Mouse (Mus musculus) cerebellum, adult 8-10 months (tissue): Measurements from ENCODE around the gene Gm13693.
"Not testable (repeated sequence)": the region's sequence is repeated elsewhere in the genome, so short reads cannot be mapped to it uniquely, and the experiment has no call there.

ENCODE experiments used
- DNase-seq: peaks from one replicate; pipeline ENCODE4 v3.0.0; 2022

The Gm13693 gene

DNA sequence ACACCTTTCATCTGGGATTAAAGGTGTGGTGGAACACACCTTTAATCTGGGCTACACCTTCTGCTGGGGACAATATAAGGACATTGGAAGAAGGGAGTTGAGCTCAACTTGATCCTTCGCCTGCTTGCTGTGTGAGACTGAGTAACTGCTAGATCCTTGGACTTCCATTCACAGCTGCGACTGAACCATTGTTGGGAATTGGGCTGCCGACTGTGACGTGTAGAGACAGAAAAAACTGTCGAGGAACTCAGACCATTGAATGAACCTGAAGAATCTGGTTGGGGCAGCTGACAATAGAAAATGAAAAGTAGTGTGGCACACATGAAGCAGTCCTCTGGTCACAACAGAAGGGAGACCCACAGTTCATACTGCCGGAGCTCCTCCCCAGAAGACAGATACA lies at the start of gene Gm13693:
Gene Gm13693 (plus strand): TSS at position 301 of the 400 bp plus-strand sequence.
- DNase-seq: not testable (repeated sequence)

DNA sequence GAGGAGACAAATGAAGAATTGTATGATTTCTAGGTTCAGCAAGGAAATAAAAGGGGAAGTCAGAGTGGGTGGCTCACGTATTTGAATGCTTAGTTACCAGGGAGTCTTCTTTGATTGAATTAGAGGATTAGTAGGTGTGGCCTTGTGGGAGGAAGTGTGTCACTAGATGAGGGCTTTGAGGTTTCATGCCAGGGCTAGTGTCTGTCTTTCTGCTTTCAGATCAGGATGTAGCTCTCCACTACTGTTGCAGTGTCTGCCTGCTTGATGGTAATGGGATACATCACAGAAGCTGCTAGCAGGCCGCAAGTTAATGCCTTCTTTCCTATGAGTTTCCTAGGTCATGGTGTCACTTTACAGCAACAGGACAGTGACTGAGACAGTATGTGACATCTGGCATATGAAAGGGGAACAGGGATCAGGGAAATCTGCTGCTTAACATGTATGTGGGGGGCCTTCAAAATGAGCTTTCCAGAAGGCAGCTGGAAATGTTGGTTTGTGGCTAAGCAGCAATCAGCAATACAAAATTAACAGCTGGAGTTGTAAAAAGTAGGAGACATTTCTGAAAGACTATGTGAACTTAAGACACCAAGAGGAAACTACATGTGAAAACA lies 31.7 kb upstream of the Gm13693 start:
- DNase-seq: no peak

DNA sequence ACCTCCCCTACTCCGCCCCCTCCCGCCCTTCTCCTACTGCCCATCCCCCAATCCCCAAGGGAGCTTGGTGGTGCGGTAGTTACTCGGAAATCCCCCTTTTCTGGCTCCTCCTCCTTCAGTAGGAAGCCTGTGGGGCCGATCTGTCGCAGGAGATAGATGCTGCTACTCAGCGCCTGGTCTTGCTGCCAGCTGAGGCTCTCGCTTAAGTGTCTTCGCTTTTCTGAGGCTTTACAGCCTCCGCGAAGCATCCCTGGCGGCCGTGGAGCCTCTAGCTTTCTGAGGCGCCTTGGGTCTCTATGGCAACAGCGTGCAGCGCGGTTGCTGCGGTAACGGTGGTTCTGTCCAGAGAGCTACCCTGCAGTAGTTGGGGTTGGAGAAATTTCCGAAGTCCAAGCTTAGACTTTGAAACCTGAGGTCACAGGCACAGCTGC lies 20.4 kb upstream of the Gm13693 start, which contains the start of gene Zswim2:
Gene Zswim2 (minus strand): TSS at position 298 of the 431 bp plus-strand sequence.
- peak; percentile 30 for DNase-seq

DNA sequence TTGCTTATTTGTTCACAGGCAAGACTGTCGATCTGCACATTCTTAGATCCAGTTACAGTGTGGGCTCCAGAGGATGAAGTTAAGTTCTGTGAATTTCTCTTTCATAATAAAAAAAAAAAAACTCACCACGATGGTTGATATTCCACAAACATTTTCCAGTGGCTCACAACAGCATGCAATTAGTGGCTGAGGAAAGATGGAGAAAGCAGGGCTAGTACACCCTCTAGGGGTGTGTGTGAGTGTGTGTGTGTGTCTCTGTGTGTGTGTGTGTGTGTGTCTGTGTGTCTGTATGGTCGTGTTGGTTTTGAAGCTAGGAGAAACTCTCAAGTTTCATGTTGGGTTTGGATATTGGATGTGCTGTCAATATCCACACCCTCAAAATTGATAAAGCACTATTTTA lies 19.9 kb upstream of the Gm13693 start:
- no peak for DNase-seq

DNA sequence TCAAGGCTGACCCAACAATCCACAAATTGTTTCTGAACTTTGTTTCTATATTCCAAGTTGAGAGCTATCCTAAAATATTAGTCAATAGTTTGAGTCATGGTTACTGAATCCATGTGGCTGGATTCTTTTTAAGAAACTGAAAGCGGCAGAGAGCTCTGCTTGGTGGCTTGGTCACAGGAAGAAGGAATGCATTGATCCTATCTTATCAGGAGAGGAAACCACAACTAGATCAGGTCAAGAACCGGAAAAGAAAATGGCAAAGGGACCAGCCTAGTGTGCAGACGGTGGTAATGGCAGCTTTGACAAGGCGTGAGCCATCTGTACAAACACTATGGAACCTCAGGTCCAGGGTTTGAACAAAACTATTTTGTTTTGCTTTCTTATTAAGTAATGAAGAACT lies 19.5 kb upstream of the Gm13693 start:
- no peak for DNase-seq

DNA sequence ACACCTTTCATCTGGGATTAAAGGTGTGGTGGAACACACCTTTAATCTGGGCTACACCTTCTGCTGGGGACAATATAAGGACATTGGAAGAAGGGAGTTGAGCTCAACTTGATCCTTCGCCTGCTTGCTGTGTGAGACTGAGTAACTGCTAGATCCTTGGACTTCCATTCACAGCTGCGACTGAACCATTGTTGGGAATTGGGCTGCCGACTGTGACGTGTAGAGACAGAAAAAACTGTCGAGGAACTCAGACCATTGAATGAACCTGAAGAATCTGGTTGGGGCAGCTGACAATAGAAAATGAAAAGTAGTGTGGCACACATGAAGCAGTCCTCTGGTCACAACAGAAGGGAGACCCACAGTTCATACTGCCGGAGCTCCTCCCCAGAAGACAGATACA lies 5.9 kb upstream of the Gm13693 start, which contains the start of gene Gm13698:
Gene Gm13698 (plus strand): TSS at position 301 of the 400 bp plus-strand sequence.
- not testable (repeated sequence) for DNase-seq

DNA sequence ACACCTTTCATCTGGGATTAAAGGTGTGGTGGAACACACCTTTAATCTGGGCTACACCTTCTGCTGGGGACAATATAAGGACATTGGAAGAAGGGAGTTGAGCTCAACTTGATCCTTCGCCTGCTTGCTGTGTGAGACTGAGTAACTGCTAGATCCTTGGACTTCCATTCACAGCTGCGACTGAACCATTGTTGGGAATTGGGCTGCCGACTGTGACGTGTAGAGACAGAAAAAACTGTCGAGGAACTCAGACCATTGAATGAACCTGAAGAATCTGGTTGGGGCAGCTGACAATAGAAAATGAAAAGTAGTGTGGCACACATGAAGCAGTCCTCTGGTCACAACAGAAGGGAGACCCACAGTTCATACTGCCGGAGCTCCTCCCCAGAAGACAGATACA lies 5.7 kb downstream of the Gm13693 start, which contains the start of gene Gm13695:
Gene Gm13695 (plus strand): TSS at position 301 of the 400 bp plus-strand sequence.
- DNase-seq: not testable (repeated sequence)

DNA sequence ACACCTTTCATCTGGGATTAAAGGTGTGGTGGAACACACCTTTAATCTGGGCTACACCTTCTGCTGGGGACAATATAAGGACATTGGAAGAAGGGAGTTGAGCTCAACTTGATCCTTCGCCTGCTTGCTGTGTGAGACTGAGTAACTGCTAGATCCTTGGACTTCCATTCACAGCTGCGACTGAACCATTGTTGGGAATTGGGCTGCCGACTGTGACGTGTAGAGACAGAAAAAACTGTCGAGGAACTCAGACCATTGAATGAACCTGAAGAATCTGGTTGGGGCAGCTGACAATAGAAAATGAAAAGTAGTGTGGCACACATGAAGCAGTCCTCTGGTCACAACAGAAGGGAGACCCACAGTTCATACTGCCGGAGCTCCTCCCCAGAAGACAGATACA lies 11.5 kb downstream of the Gm13693 start, which contains the start of gene Gm13696:
Gene Gm13696 (plus strand): TSS at position 301 of the 400 bp plus-strand sequence.
- DNase-seq: not testable (repeated sequence)

DNA sequence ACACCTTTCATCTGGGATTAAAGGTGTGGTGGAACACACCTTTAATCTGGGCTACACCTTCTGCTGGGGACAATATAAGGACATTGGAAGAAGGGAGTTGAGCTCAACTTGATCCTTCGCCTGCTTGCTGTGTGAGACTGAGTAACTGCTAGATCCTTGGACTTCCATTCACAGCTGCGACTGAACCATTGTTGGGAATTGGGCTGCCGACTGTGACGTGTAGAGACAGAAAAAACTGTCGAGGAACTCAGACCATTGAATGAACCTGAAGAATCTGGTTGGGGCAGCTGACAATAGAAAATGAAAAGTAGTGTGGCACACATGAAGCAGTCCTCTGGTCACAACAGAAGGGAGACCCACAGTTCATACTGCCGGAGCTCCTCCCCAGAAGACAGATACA lies 17.3 kb downstream of the Gm13693 start, which contains the start of gene Gm13694:
Gene Gm13694 (plus strand): TSS at position 301 of the 400 bp plus-strand sequence.
- DNase-seq: not testable (repeated sequence)

DNA sequence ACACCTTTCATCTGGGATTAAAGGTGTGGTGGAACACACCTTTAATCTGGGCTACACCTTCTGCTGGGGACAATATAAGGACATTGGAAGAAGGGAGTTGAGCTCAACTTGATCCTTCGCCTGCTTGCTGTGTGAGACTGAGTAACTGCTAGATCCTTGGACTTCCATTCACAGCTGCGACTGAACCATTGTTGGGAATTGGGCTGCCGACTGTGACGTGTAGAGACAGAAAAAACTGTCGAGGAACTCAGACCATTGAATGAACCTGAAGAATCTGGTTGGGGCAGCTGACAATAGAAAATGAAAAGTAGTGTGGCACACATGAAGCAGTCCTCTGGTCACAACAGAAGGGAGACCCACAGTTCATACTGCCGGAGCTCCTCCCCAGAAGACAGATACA lies 23.1 kb downstream of the Gm13693 start, which contains the start of gene Gm13697:
Gene Gm13697 (plus strand): TSS at position 301 of the 400 bp plus-strand sequence.
- DNase-seq: not testable (repeated sequence)

DNA sequence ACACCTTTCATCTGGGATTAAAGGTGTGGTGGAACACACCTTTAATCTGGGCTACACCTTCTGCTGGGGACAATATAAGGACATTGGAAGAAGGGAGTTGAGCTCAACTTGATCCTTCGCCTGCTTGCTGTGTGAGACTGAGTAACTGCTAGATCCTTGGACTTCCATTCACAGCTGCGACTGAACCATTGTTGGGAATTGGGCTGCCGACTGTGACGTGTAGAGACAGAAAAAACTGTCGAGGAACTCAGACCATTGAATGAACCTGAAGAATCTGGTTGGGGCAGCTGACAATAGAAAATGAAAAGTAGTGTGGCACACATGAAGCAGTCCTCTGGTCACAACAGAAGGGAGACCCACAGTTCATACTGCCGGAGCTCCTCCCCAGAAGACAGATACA lies 28.9 kb downstream of the Gm13693 start, which contains the start of gene Gm13691:
Gene Gm13691 (plus strand): TSS at position 301 of the 400 bp plus-strand sequence.
- not testable (repeated sequence) for DNase-seq

DNA sequence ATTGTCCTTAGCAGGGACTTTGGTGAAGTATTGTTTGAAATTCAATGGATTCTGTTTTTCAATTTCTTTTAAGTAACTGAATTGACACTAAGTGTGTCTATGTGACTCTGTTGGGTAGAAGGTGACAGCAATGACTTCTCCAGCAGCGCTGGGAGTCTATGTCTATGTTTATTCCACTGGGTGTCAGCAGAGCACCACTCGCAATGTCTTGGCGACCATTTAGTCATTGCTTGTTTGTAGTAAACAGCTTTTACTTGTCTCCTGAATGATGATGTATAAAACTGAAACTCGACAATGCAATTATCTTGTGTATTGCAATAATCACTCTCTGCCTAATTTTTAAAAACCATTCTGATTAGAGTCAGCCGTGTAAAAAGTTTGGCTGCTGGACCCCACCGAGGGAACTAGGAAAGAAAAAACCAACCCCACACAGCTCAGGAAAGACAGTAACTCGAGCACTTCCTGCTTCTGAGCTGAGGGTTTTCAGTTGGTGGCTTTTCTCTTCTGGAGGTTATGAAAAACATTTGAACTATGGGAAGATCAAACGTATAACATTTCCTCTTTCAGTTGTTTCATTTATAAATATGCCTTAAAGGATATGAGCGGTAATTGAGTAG lies 32.4 kb downstream of the Gm13693 start:
- DNase-seq: not testable (repeated sequence)

DNA sequence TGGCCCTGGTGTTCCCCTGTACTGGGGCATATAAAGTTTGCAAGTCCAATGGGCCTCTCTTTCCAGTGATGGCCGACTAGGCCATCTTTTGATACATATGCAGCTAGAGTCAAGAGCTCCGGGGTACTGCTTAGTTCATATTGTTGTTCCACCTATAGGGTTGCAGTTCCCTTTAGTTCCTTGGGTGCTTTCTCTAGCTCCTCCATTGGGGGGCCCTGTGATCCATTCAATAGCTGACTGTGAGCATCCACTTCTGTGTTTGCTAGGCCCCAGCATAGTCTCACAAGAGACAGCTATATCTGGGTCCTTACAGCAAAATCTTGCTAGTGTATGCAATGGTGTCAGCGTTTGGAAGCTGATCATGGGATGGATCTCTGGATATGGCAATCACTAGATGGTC lies 33.2 kb downstream of the Gm13693 start:
- not testable (repeated sequence) for DNase-seq

DNA sequence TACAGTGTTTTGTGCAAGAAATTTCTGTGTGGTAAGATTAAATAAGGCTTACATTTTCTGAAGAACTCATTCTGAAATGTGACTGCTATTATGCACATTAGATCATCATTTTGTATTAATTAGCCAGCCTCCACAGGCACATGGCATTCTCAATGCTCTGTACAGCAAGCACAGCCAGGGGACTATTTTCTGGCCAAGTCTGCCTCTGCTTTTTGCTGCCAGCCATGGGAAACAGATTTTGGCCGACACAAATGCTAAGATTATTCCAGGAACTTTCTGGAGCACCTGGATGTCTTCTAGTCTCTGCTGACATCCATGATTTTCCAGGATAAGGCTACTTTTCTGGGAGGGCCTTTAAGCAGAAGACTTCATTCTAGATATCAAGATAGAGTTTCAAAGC lies 47.6 kb downstream of the Gm13693 start:
- DNase-seq: no peak

DNA sequence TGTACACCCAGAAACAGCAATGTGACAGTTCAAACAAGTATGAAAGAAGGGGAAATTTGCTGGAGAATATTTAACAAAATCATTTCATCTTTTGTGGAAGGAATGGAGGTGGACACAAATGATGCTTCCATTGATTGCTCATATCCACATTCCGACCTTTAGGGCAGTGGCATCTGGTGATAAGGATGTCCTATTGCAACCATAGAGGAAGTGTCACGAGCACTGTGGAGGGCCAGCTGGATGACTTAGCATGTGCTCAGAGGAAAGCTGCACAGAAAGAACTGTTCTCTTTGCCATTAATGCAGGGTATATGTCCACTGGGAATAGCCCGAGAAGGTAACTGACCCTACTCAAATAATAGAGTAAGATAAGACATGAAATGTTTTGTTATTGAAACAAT lies 48.5 kb downstream of the Gm13693 start:
- no peak for DNase-seq
